ENCODE assay signal across 25 mouse cellular contexts in the genomic region with DNA sequence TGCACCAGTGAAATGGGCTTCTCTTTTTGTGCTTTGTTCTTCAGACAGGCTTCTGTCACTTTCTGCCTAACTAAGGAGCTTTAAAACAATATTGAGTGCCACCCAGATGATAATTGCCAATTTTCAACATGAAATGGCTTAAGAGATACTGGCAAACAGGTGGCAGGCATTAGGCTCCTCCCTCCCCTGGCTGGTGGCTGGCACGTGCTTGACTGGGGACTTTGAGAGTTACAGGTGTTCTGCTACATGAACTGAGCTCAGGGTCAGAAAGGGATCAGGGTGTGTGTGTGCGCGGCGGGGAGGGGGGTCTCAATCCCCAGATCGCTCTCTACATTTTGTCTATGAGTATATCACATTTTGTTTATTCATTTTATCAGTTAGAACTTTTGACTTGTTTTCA.
DNase-seq lines count a peak whose midpoint lies in the region; ATAC-seq and TF ChIP-seq lines count a peak whose summit lies in the region.
"Had no signal": no experiment of that assay in that cellular context is flagged by ENCODE, and none has a peak within 500 bp of the region (broad histone marks: within the 10 kb centered on the region; RNA-seq: fewer than 3 reads in every experiment).

No protein-coding gene starts in this region.

- DNase-seq in intestine, embryonic 14.5 days (ENCODE audit: low spot score): peak; percentile 41
- DNase-seq in A20 (ENCODE audit: low read depth, low spot score): peak; percentile 81
- DNase-seq in thymus, adult 2 months: peak; percentile 50
- peak; percentile 69 for DNase-seq in thymus, postnatal 25 days
- DNase-seq in right cerebral cortex, postnatal 10 days (ENCODE audit: low spot score in 2 of 2): no peak
- DNase-seq in cerebellum, adult 9-11 months: no peak
- no peak for DNase-seq in spleen, postnatal 10 days (ENCODE audit: low spot score in 2 of 2)
- DNase-seq: adrenal gland, adult 2 months; adrenal gland, postnatal 14 days; cerebellum, adult 11 months; cerebellum, adult 2 months; cerebellum, postnatal 10 days; cerebellum, postnatal 36 days; embryo, embryonic 11 days; gastrocnemius, postnatal 14 days had no signal

- TF ChIP-seq CTCF in intestine, postnatal 0 days (IDR thresholded peaks at IDR 0.05; ENCODE audit: low read depth): no peak
- no peak for TF ChIP-seq CTCF in thymus, adult 2 months (IDR thresholded peaks at IDR 0.05; ENCODE audit: borderline replicate concordance, control insufficient read depth, extremely low read depth, insufficient read depth, low read length, poor library complexity)

- H3K4me2 ChIP-seq in intestine, embryonic 14.5 days (ENCODE audit: low read length): no peak overlapping the region
- H3K4me2 ChIP-seq in intestine, postnatal 0 days (replicated peaks; ENCODE audit: low read depth): no peak overlapping the region
- H3K4me2 ChIP-seq: embryonic facial prominence, embryonic 13.5 days; forebrain, embryonic 12.5 days; forebrain, embryonic 15.5 days; heart, embryonic 11.5 days; hindbrain, embryonic 12.5 days; hindbrain, embryonic 15.5 days had no signal

- no peak overlapping the region for H3K9ac ChIP-seq in intestine, embryonic 14.5 days (ENCODE audit: low read length)
- no peak overlapping the region for H3K9ac ChIP-seq in intestine, postnatal 0 days (ENCODE audit: low read depth, low read length)
- H3K9ac ChIP-seq: embryonic facial prominence, embryonic 13.5 days; forebrain, embryonic 12.5 days; forebrain, embryonic 15.5 days; hindbrain, embryonic 12.5 days; hindbrain, embryonic 15.5 days had no signal

- H3K4me1 ChIP-seq in intestine, embryonic 14.5 days (replicated peaks; ENCODE audit: control insufficient read depth, insufficient read depth, low read length): peaks cover 31% of the 10 kb centered on the region
- 0 out of 2 replicates have a peak, but pooled peaks cover 8% of the 10 kb centered on the region for H3K4me1 ChIP-seq in intestine, postnatal 0 days (replicated peaks; ENCODE audit: control insufficient read depth, insufficient read depth, low read length)
- peaks cover 15% of the 10 kb centered on the region for H3K4me1 ChIP-seq in thymus, adult 2 months (replicated peaks; ENCODE audit: control insufficient read depth, insufficient read depth, low read length)

- WGBS in intestine, embryonic 14.5 days: 80% methylated on average over 5 of the region's 5 CpGs
- WGBS in intestine, postnatal 0 days: 77% methylated on average over 5 of the region's 5 CpGs
- 71% methylated on average over 5 of the region's 5 CpGs for WGBS in thymus, adult 2 months

- H3K27me3 ChIP-seq in intestine, embryonic 14.5 days (replicated peaks; ENCODE audit: control insufficient read depth, insufficient read depth, low read length): 0 out of 2 replicates have a peak, but pooled peaks cover 3% of the 10 kb centered on the region
- H3K27me3 ChIP-seq in intestine, postnatal 0 days (replicated peaks; ENCODE audit: control insufficient read depth, insufficient read depth, low read length): 0 out of 2 replicates have a peak, but pooled peaks cover 3% of the 10 kb centered on the region
- H3K27me3 ChIP-seq in thymus, adult 2 months (ENCODE audit: control insufficient read depth, insufficient read depth, low read length): no peaks in the 10 kb centered on the region
- H3K27me3 ChIP-seq: hindbrain, embryonic 12.5 days; hindbrain, embryonic 15.5 days had no signal

- H3K9me3 ChIP-seq in intestine, embryonic 14.5 days (ENCODE audit: control insufficient read depth, low read length): no peaks in the 10 kb centered on the region
- H3K9me3 ChIP-seq in intestine, postnatal 0 days (ENCODE audit: control insufficient read depth): no peaks in the 10 kb centered on the region
- H3K9me3 ChIP-seq: embryonic facial prominence, embryonic 10.5 days; embryonic facial prominence, embryonic 13.5 days; forebrain, embryonic 12.5 days; forebrain, embryonic 15.5 days; hindbrain, embryonic 12.5 days; hindbrain, embryonic 15.5 days had no signal

- TF ChIP-seq POLR2A in thymus, adult 2 months (IDR thresholded peaks at IDR 0.05; ENCODE audit: control insufficient read depth, extremely low read depth, insufficient read depth, low read length, poor library complexity): no peak

- no peaks in the 10 kb centered on the region for H3K36me3 ChIP-seq in intestine, embryonic 14.5 days (ENCODE audit: control insufficient read depth, insufficient read depth, low read length)
- no peaks in the 10 kb centered on the region for H3K36me3 ChIP-seq in intestine, postnatal 0 days (ENCODE audit: control insufficient read depth, insufficient read depth)
- no peaks in the 10 kb centered on the region for H3K36me3 ChIP-seq in thymus, adult 2 months (ENCODE audit: control insufficient read depth, insufficient read depth, low read length)
- H3K36me3 ChIP-seq: embryonic facial prominence, embryonic 10.5 days; embryonic facial prominence, embryonic 13.5 days; forebrain, embryonic 12.5 days; forebrain, embryonic 15.5 days; hindbrain, embryonic 12.5 days; hindbrain, embryonic 15.5 days had no signal

- no peak overlapping the region for H3K27ac ChIP-seq in intestine, embryonic 14.5 days (ENCODE audit: low read depth)
- H3K27ac ChIP-seq in intestine, postnatal 0 days (ENCODE audit: low read depth, low read length): no peak overlapping the region
- peak overlapping the region; percentile 32; the same call in 1 of the 2 replicates for H3K27ac ChIP-seq in thymus, adult 2 months (ENCODE audit: control insufficient read depth, insufficient read depth, low read length)
- H3K27ac ChIP-seq: embryonic facial prominence, embryonic 10.5 days; embryonic facial prominence, embryonic 13.5 days; forebrain, embryonic 12.5 days; forebrain, embryonic 15.5 days; hindbrain, embryonic 12.5 days; hindbrain, embryonic 15.5 days had no signal

- ATAC-seq in intestine, embryonic 14.5 days (replicated peaks; ENCODE audit: low FRiP score, low TSS enrichment, low read depth): no peak
- no peak for ATAC-seq in intestine, postnatal 0 days
- ATAC-seq: CD4-positive, CD25-positive, alpha-beta regulatory T cell, adult 4 months; forebrain, embryonic 15.5 days had no signal

- H3K4me3 ChIP-seq in intestine, embryonic 14.5 days (ENCODE audit: low read depth, low read length): no peak overlapping the region
- no peak overlapping the region for H3K4me3 ChIP-seq in intestine, postnatal 0 days (ENCODE audit: low read depth, low read length)
- no peak overlapping the region for H3K4me3 ChIP-seq in thymus, adult 2 months (ENCODE audit: control insufficient read depth, insufficient read depth, low read length)
- H3K4me3 ChIP-seq: embryonic facial prominence, embryonic 10.5 days; embryonic facial prominence, embryonic 13.5 days; erythroblast, embryonic 14.5 days; forebrain, embryonic 12.5 days; forebrain, embryonic 15.5 days; hindbrain, embryonic 12.5 days; hindbrain, embryonic 15.5 days had no signal

Comparison
In these comparisons a context has a peak if more than half of its experiments do, and no peak if none do; other contexts are left out.
1. DNase-seq: peak in intestine, embryonic 14.5 days (single experiment), A20 (single experiment), thymus, adult 2 months (single experiment) and thymus, postnatal 25 days (single experiment); none in right cerebral cortex, postnatal 10 days (0 of 2), cerebellum, adult 9-11 months (single experiment) and spleen, postnatal 10 days (0 of 2).